In the genomic region with DNA sequence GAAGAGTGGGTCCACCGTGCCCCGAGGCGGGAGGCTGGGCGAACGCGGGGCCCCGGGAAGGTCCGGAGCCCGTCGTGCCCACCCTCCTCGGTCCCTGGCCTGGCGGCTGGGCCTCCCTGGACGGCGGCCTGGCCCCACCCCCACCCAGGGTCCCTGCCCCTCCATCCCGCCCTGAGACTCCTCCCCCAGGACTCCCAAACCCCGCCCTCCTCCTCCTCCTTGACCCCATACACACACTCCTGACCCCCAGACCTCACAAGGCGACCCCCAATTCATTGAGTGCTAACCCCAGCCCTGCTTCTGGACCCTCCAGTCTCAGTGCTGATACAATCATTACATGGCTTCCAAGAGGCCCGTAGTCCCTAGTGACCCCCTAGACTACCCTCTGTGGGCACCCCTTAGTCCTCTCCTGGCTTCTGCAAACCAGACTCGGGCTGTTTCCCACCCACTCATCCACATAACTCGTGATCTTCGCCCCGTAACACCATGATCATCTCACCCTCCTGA, we compare ENCODE assay signal across 8 mouse cellular contexts. TPM values are rescaled to one million over a fixed set of nuclear protein-coding genes. Genes with fewer than 3 reads are reported as not detected.
DNase-seq lines count a peak whose midpoint lies in the region; ATAC-seq and TF ChIP-seq lines count a peak whose summit lies in the region.

No protein-coding gene starts in this region.

- peaks cover 54% of the 10 kb centered on the region for H3K4me1 ChIP-seq in heart, embryonic 16.5 days (ENCODE audit: control insufficient read depth, insufficient read depth, low read length)
- H3K4me1 ChIP-seq in liver, embryonic 13.5 days (replicated peaks), result peaks cover 63% of the 10 kb centered on the region
- peaks cover 73% of the 10 kb centered on the region for H3K4me1 ChIP-seq in neural tube, embryonic 15.5 days

- intact Hi-C loops in left cerebral cortex, adult 2 months (cut with DNase I), result no loop called here
- intact Hi-C loops in left cerebral cortex, postnatal 10 days (cut with DNase I), result no loop called here
- intact Hi-C loops in left cerebral cortex, postnatal 25 days (cut with DNase I), result no loop called here

- DNase-seq in left cerebral cortex, adult 2 months (ENCODE audit: extremely low spot score in 1 of 2, low spot score in 2 of 2), result no peak
- DNase-seq in left cerebral cortex, postnatal 10 days (ENCODE audit: extremely low spot score in 1 of 2, low spot score in 2 of 2), result no peak
- peak; percentile 72 for DNase-seq in brain, embryonic 14.5 days (ENCODE audit: low read depth)
- DNase-seq in liver, embryonic 13.5 days, result peak; percentile 9
- no peak for DNase-seq in left cerebral cortex, postnatal 25 days (ENCODE audit: low spot score in 2 of 2)
- no peak for DNase-seq in spleen, adult 12 weeks (ENCODE audit: low spot score)

- H3K4me3 ChIP-seq in left cerebral cortex, adult 2 months, result peak overlapping the region; percentile 97
- peak overlapping the region; percentile 82 for H3K4me3 ChIP-seq in heart, embryonic 16.5 days (ENCODE audit: low read length)
- H3K4me3 ChIP-seq in liver, embryonic 13.5 days (replicated peaks), result peak overlapping the region; percentile 77
- peak overlapping the region; percentile 83 for H3K4me3 ChIP-seq in neural tube, embryonic 15.5 days (replicated peaks)

- peak overlapping the region; percentile 95 for H3K9ac ChIP-seq in heart, embryonic 16.5 days (ENCODE audit: low read length)
- H3K9ac ChIP-seq in liver, embryonic 13.5 days, result peak overlapping the region; percentile 87
- peak overlapping the region; percentile 96 for H3K9ac ChIP-seq in neural tube, embryonic 15.5 days (replicated peaks)

- H3K27ac ChIP-seq in left cerebral cortex, adult 2 months, result peak overlapping the region; percentile 97
- peak overlapping the region; percentile 88 for H3K27ac ChIP-seq in heart, embryonic 16.5 days (ENCODE audit: low read length)
- peak overlapping the region; percentile 75 for H3K27ac ChIP-seq in liver, embryonic 13.5 days
- H3K27ac ChIP-seq in neural tube, embryonic 15.5 days (replicated peaks), result peak overlapping the region; percentile 86

- peak; percentile 2; the same call in 1 of the 2 replicates for TF ChIP-seq POLR2A in brain, embryonic 14.5 days (IDR thresholded peaks at IDR 0.05; ENCODE audit: borderline replicate concordance, extremely low read depth, insufficient read depth, insufficient read length, poor library complexity, severe bottlenecking)

- H3K36me3 ChIP-seq in heart, embryonic 16.5 days (ENCODE audit: control insufficient read depth, insufficient read depth), result no peaks in the 10 kb centered on the region
- no peaks in the 10 kb centered on the region for H3K36me3 ChIP-seq in liver, embryonic 13.5 days
- no peaks in the 10 kb centered on the region for H3K36me3 ChIP-seq in neural tube, embryonic 15.5 days

- WGBS in heart, embryonic 16.5 days, result 13% methylated on average over 14 of the region's 22 CpGs
- 8% methylated on average over 16 of the region's 22 CpGs for WGBS in liver, embryonic 13.5 days (ENCODE audit: insufficient replicate concordance)
- WGBS in neural tube, embryonic 15.5 days, result 8% methylated on average over 17 of the region's 22 CpGs

- H3K4me2 ChIP-seq in heart, embryonic 16.5 days (ENCODE audit: low read depth, low read length), result peak overlapping the region; percentile 63
- H3K4me2 ChIP-seq in liver, embryonic 13.5 days, result peak overlapping the region; percentile 90
- peak overlapping the region; percentile 81 for H3K4me2 ChIP-seq in neural tube, embryonic 15.5 days

- no peak for TF ChIP-seq CTCF in left cerebral cortex, adult 2 months (IDR thresholded peaks at IDR 0.05)
- no peak for TF ChIP-seq CTCF in brain, embryonic 14.5 days (IDR thresholded peaks at IDR 0.05; ENCODE audit: borderline replicate concordance, extremely low read depth, insufficient read depth, insufficient read length)

- peak; percentile 69 for ATAC-seq in heart, embryonic 16.5 days (replicated peaks; ENCODE audit: extremely low read depth, insufficient read depth, low FRiP score)
- ATAC-seq in liver, embryonic 13.5 days (ENCODE audit: low read depth), result peak; percentile 60
- ATAC-seq in neural tube, embryonic 15.5 days (ENCODE audit: low FRiP score), result peak; percentile 68

- no peaks in the 10 kb centered on the region for H3K9me3 ChIP-seq in heart, embryonic 16.5 days (replicated peaks; ENCODE audit: control insufficient read depth, low read length)
- H3K9me3 ChIP-seq in liver, embryonic 13.5 days (replicated peaks), result no peaks in the 10 kb centered on the region
- H3K9me3 ChIP-seq in neural tube, embryonic 15.5 days (replicated peaks), result no peaks in the 10 kb centered on the region

- no peaks in the 10 kb centered on the region for H3K27me3 ChIP-seq in heart, embryonic 16.5 days (ENCODE audit: control insufficient read depth, insufficient read depth, low read length)
- 0 out of 2 replicates have a peak, but pooled peaks cover 2% of the 10 kb centered on the region for H3K27me3 ChIP-seq in liver, embryonic 13.5 days
- no peaks in the 10 kb centered on the region for H3K27me3 ChIP-seq in neural tube, embryonic 15.5 days (replicated peaks)

RNA-seq across cellular contexts. Expression of a gene that starts 0.7 kb away (rescaled TPM):
- total RNA-seq in left cerebral cortex, adult 2 months (2021), result 100 to 1,000 TPM; 107 to 130 TPM
- 10 to 100 TPM; 87.3 to 95.6 TPM for total RNA-seq in left cerebral cortex, postnatal 10 days (2021)
- polyA plus RNA-seq in brain, embryonic 14.5 days (2012; rRNA removed), result 85.2 and 111 TPM in 2 replicates
- polyA plus RNA-seq in heart, embryonic 16.5 days (2015; fragmentation: Nextera tagmentation; extraction: Ambion mirVana), result 20.5 and 22.2 TPM in 2 replicates
- polyA plus RNA-seq in liver, embryonic 13.5 days (2015; fragmentation: Nextera tagmentation; extraction: Ambion mirVana), result 5.6 and 5.9 TPM in 2 replicates
- polyA plus RNA-seq in neural tube, embryonic 15.5 days (2015; fragmentation: Nextera tagmentation; extraction: Ambion mirVana), result 41.5 and 43.8 TPM in 2 replicates
- total RNA-seq in left cerebral cortex, postnatal 25 days (2021), result 100 to 1,000 TPM; 110 to 113 TPM

RNA-seq across cellular contexts. Expression of a gene that starts 30.0 kb away (rescaled TPM):
- total RNA-seq in left cerebral cortex, adult 2 months (2021), result 1 to 10 TPM; 2.1 to 3.1 TPM
- total RNA-seq in left cerebral cortex, postnatal 10 days (2021), result 1 to 10 TPM; 4.9 to 5.4 TPM
- polyA plus RNA-seq in brain, embryonic 14.5 days (2012; rRNA removed), result 4.5 and 6.9 TPM in 2 replicates
- polyA plus RNA-seq in heart, embryonic 16.5 days (2015; fragmentation: Nextera tagmentation; extraction: Ambion mirVana), result 7.9 and 20.5 TPM in 2 replicates
- polyA plus RNA-seq in liver, embryonic 13.5 days (2015; fragmentation: Nextera tagmentation; extraction: Ambion mirVana), result 14.6 and 14.8 TPM in 2 replicates
- polyA plus RNA-seq in neural tube, embryonic 15.5 days (2015; fragmentation: Nextera tagmentation; extraction: Ambion mirVana), result 8.6 and 24.0 TPM in 2 replicates
- 1 to 10 TPM; 2.9 to 3.1 TPM for total RNA-seq in left cerebral cortex, postnatal 25 days (2021)

RNA-seq across cellular contexts. Expression of a gene that starts 35.7 kb away (rescaled TPM):
- 1 to 10 TPM; 1.5 TPM for total RNA-seq in left cerebral cortex, adult 2 months (2021)
- total RNA-seq in left cerebral cortex, postnatal 10 days (2021), result 1 to 10 TPM; 2.2 to 2.4 TPM
- 18.5 and 26.5 TPM in 2 replicates for polyA plus RNA-seq in brain, embryonic 14.5 days (2012; rRNA removed)
- polyA plus RNA-seq in heart, embryonic 16.5 days (2015; fragmentation: Nextera tagmentation; extraction: Ambion mirVana), result 0.51 and 0.64 TPM in 2 replicates
- polyA plus RNA-seq in liver, embryonic 13.5 days (2015; fragmentation: Nextera tagmentation; extraction: Ambion mirVana), result 0.29 and 0.38 TPM in 2 replicates
- 3.6 and 4.6 TPM in 2 replicates for polyA plus RNA-seq in neural tube, embryonic 15.5 days (2015; fragmentation: Nextera tagmentation; extraction: Ambion mirVana)
- total RNA-seq in left cerebral cortex, postnatal 25 days (2021), result 1 to 10 TPM; 1.1 to 5.5 TPM

RNA-seq across cellular contexts. Expression of a gene that starts 54.9 kb away (rescaled TPM):
- total RNA-seq in left cerebral cortex, adult 2 months (2021), result 10 to 100 TPM; 28.8 to 29.2 TPM
- total RNA-seq in left cerebral cortex, postnatal 10 days (2021), result 10 to 100 TPM; 19.4 to 23.8 TPM
- polyA plus RNA-seq in brain, embryonic 14.5 days (2012; rRNA removed), result 13.9 and 18.3 TPM in 2 replicates
- 1.2 and 1.8 TPM in 2 replicates for polyA plus RNA-seq in heart, embryonic 16.5 days (2015; fragmentation: Nextera tagmentation; extraction: Ambion mirVana)
- polyA plus RNA-seq in liver, embryonic 13.5 days (2015; fragmentation: Nextera tagmentation; extraction: Ambion mirVana), result 1.3 and 1.4 TPM in 2 replicates
- 1.3 and 1.7 TPM in 2 replicates for polyA plus RNA-seq in neural tube, embryonic 15.5 days (2015; fragmentation: Nextera tagmentation; extraction: Ambion mirVana)
- total RNA-seq in left cerebral cortex, postnatal 25 days (2021), result 10 to 100 TPM; 26.6 to 28.8 TPM

Comparison
In these comparisons a context has a peak if more than half of its experiments do, and no peak if none do; other contexts are left out.
1. DNase-seq: peak in brain, embryonic 14.5 days (single experiment) and liver, embryonic 13.5 days (single experiment); none in left cerebral cortex, adult 2 months (0 of 2), left cerebral cortex, postnatal 10 days (0 of 2), left cerebral cortex, postnatal 25 days (0 of 2) and spleen, adult 12 weeks (single experiment).
2. Peak in every context shown above with its lines, with median percentiles within 50 percentile points of each other: H3K27ac ChIP-seq, H3K4me3 ChIP-seq, ATAC-seq, H3K4me2 ChIP-seq and H3K9ac ChIP-seq.